Mouse (Mus musculus): ENCODE data around the gene Cxcl12. TPM values are rescaled to one million over a fixed set of nuclear protein-coding genes. Genes with fewer than 3 reads are reported as not detected.

Gene Cxcl12
- polyA plus RNA-seq, 1 experiment, result 52.1 TPM

- H3K27me3 ChIP-seq (ENCODE audit: control insufficient read depth, insufficient read depth, low read length), result peaks cover 3% of the 10 kb centered on the region
- no peak overlapping the region for H3K27ac ChIP-seq (ENCODE audit: insufficient read depth, low read depth, low read length)
- no peak overlapping the region for H3K4me3 ChIP-seq (ENCODE audit: low read depth, low read length)
- H3K36me3 ChIP-seq (ENCODE audit: control insufficient read depth, insufficient read depth, low read length), result no peaks in the 10 kb centered on the region
- WGBS, result 60% methylated on average over 2 of the region's 2 CpGs
- H3K4me1 ChIP-seq (ENCODE audit: control insufficient read depth, insufficient read depth, insufficient read length, low read length), result no peaks in the 10 kb centered on the region; the same call in 1 of the 2 replicates
- TF ChIP-seq CTCF (IDR thresholded peaks at IDR 0.05; ENCODE audit: extremely low read depth, insufficient read length, insufficient replicate concordance, low read depth, low read length) (no peak), POLR2A (IDR thresholded peaks at IDR 0.05; ENCODE audit: low read depth, low read length) (no peak)
Measured at GRCm38 (mm10) chr6:117175113-117175793, 6.9 kb downstream of the Cxcl12 start.

GRCm38 (mm10) chr6:117176406-117176805 is 8.1 kb downstream of the Cxcl12 start:
- no peak for TF ChIP-seq POLR2A (IDR thresholded peaks at IDR 0.05; ENCODE audit: low read depth, low read length)
- TF ChIP-seq CTCF (IDR thresholded peaks at IDR 0.05; ENCODE audit: extremely low read depth, insufficient read length, insufficient replicate concordance, low read depth, low read length), result no peak
- H3K36me3 ChIP-seq (ENCODE audit: control insufficient read depth, insufficient read depth, low read length), result no peaks in the 10 kb centered on the region
- H3K4me1 ChIP-seq (ENCODE audit: control insufficient read depth, insufficient read depth, insufficient read length, low read length), result no peaks in the 10 kb centered on the region; the same call in 1 of the 2 replicates
- WGBS, result 41% methylated on average over 5 of the region's 5 CpGs
- no peak overlapping the region for H3K4me3 ChIP-seq (ENCODE audit: low read depth, low read length)
- H3K27me3 ChIP-seq (ENCODE audit: control insufficient read depth, insufficient read depth, low read length), result peaks cover 2% of the 10 kb centered on the region; the same call in 1 of the 2 replicates
- H3K27ac ChIP-seq (ENCODE audit: insufficient read depth, low read depth, low read length), result no peak overlapping the region

- TF ChIP-seq POLR2A (IDR thresholded peaks at IDR 0.05; ENCODE audit: low read depth, low read length) (no peak), CTCF (IDR thresholded peaks at IDR 0.05; ENCODE audit: extremely low read depth, insufficient read length, insufficient replicate concordance, low read depth, low read length) (no peak)
- no peaks in the 10 kb centered on the region for H3K36me3 ChIP-seq (ENCODE audit: control insufficient read depth, insufficient read depth, low read length)
- H3K27ac ChIP-seq (ENCODE audit: insufficient read depth, low read depth, low read length), result no peak overlapping the region
- H3K4me1 ChIP-seq (ENCODE audit: control insufficient read depth, insufficient read depth, insufficient read length, low read length), result no peaks in the 10 kb centered on the region; the same call in 1 of the 2 replicates
- H3K4me3 ChIP-seq (ENCODE audit: low read depth, low read length), result no peak overlapping the region
- no peaks in the 10 kb centered on the region for H3K27me3 ChIP-seq (ENCODE audit: control insufficient read depth, insufficient read depth, low read length)
- 59% methylated on average over 6 of the region's 6 CpGs for WGBS
Measured at GRCm38 (mm10) chr6:117180303-117180702, 12.0 kb downstream of the Cxcl12 start.

- WGBS, result 75% methylated on average over 4 of the region's 4 CpGs
- TF ChIP-seq CTCF (IDR thresholded peaks at IDR 0.05; ENCODE audit: extremely low read depth, insufficient read length, insufficient replicate concordance, low read depth, low read length) (no peak), POLR2A (IDR thresholded peaks at IDR 0.05; ENCODE audit: low read depth, low read length) (no peak)
- Histone ChIP-seq H3K27me3 (ENCODE audit: control insufficient read depth, insufficient read depth, low read length) (no peaks in the 10 kb centered on the region), H3K4me3 (ENCODE audit: low read depth, low read length) (no peak overlapping the region), H3K4me1 (ENCODE audit: control insufficient read depth, insufficient read depth, insufficient read length, low read length) (no peaks in the 10 kb centered on the region), H3K36me3 (ENCODE audit: control insufficient read depth, insufficient read depth, low read length) (no peaks in the 10 kb centered on the region), H3K27ac (ENCODE audit: insufficient read depth, low read depth, low read length) (no peak overlapping the region)
Measured at GRCm38 (mm10) chr6:117185381-117185780, 17.0 kb downstream of the Cxcl12 start.

- Histone ChIP-seq H3K36me3 (ENCODE audit: control insufficient read depth, insufficient read depth, low read length) (no peaks in the 10 kb centered on the region), H3K4me3 (ENCODE audit: low read depth, low read length) (no peak overlapping the region), H3K27ac (ENCODE audit: insufficient read depth, low read depth, low read length) (no peak overlapping the region), H3K4me1 (ENCODE audit: control insufficient read depth, insufficient read depth, insufficient read length, low read length) (no peaks in the 10 kb centered on the region), H3K27me3 (ENCODE audit: control insufficient read depth, insufficient read depth, low read length) (no peaks in the 10 kb centered on the region)
- TF ChIP-seq CTCF (IDR thresholded peaks at IDR 0.05; ENCODE audit: extremely low read depth, insufficient read length, insufficient replicate concordance, low read depth, low read length) (no peak), POLR2A (IDR thresholded peaks at IDR 0.05; ENCODE audit: low read depth, low read length) (no peak)
- WGBS, result 74% methylated on average over 3 of the region's 3 CpGs
Measured at GRCm38 (mm10) chr6:117190453-117190852, 22.1 kb downstream of the Cxcl12 start.

- 88% methylated on average over 6 of the region's 6 CpGs for WGBS
- Histone ChIP-seq H3K36me3 (ENCODE audit: control insufficient read depth, insufficient read depth, low read length) (no peaks in the 10 kb centered on the region), H3K4me1 (ENCODE audit: control insufficient read depth, insufficient read depth, insufficient read length, low read length) (no peaks in the 10 kb centered on the region), H3K4me3 (ENCODE audit: low read depth, low read length) (no peak overlapping the region), H3K27me3 (ENCODE audit: control insufficient read depth, insufficient read depth, low read length) (no peaks in the 10 kb centered on the region), H3K27ac (ENCODE audit: insufficient read depth, low read depth, low read length) (no peak overlapping the region)
- TF ChIP-seq POLR2A (IDR thresholded peaks at IDR 0.05; ENCODE audit: low read depth, low read length) (no peak), CTCF (IDR thresholded peaks at IDR 0.05; ENCODE audit: extremely low read depth, insufficient read length, insufficient replicate concordance, low read depth, low read length) (no peak)
Measured at GRCm38 (mm10) chr6:117191741-117192140, 23.4 kb downstream of the Cxcl12 start.

- no peaks in the 10 kb centered on the region for H3K36me3 ChIP-seq (ENCODE audit: control insufficient read depth, insufficient read depth, low read length)
- no peak overlapping the region for H3K4me3 ChIP-seq (ENCODE audit: low read depth, low read length)
- no peak for TF ChIP-seq POLR2A (IDR thresholded peaks at IDR 0.05; ENCODE audit: low read depth, low read length)
- no peak for TF ChIP-seq CTCF (IDR thresholded peaks at IDR 0.05; ENCODE audit: extremely low read depth, insufficient read length, insufficient replicate concordance, low read depth, low read length)
- no peaks in the 10 kb centered on the region for H3K4me1 ChIP-seq (ENCODE audit: control insufficient read depth, insufficient read depth, insufficient read length, low read length)
- no peak overlapping the region for H3K27ac ChIP-seq (ENCODE audit: insufficient read depth, low read depth, low read length)
- H3K27me3 ChIP-seq (ENCODE audit: control insufficient read depth, insufficient read depth, low read length), result no peaks in the 10 kb centered on the region
- WGBS, result 77% methylated on average over 7 of the region's 7 CpGs
Measured at GRCm38 (mm10) chr6:117192678-117193077, 24.3 kb downstream of the Cxcl12 start.

Measured in small intestine, adult 2 months (tissue).